Mouse (Mus musculus) limb, embryonic 10.5 days (tissue): ENCODE measurements at regions not wholly inside any gene's neighbourhood (a gene's known extent, or its start where the extent isn't known, plus 50 kb on each side); places are given as distances from the start of the nearest gene placed in this dataset.

Experiments
- DNase-seq: peaks from one replicate; pipeline ENCODE4 v3.0.0-alpha.2; 2017; ENCODE audit warnings: low spot score
- H3K27ac ChIP-seq: fragments of 300-500 bp; sonication (generic); 2 replicates; pipeline ENCODE4 v1.5.1; 2016; ENCODE audit warnings: mild to moderate bottlenecking
- H3K27me3 ChIP-seq: fragments of 300-500 bp; sonication (generic); 2 replicates; pipeline ENCODE4 v1.6.1; 2016; ENCODE audit warnings: low read depth, mild to moderate bottlenecking; ENCODE audit not compliant: poor library complexity, severe bottlenecking
- H3K36me3 ChIP-seq: fragments of 300-500 bp; sonication (generic); 2 replicates; pipeline ENCODE4 v1.6.1; 2016; ENCODE audit warnings: mild to moderate bottlenecking, moderate library complexity
- H3K4me1 ChIP-seq: fragments of 300-500 bp; sonication (generic); 2 replicates; pipeline ENCODE4 v1.6.1; 2016
- H3K4me3 ChIP-seq: fragments of 300-500 bp; sonication (generic); 2 replicates; pipeline ENCODE4 v1.5.1; 2016; ENCODE audit warnings: mild to moderate bottlenecking, moderate library complexity
- H3K9me3 ChIP-seq: fragments of 300-500 bp; sonication (generic); replicated peaks from 2 replicates; pipeline ENCODE4 v1.6.1; 2016; ENCODE audit warnings: mild to moderate bottlenecking
- WGBS: fragments of 180-500 bp; shearing (Covaris S2); methylation state at CpG from one replicate; pipeline ENCODE4 v1.1.7; 2016; 5-methylcytosine and 5-hydroxymethylcytosine counted together

- no peaks in the 10 kb centered on the region for H3K9me3 ChIP-seq
- H3K27ac ChIP-seq = no peak overlapping the region
- no peak for DNase-seq
- no peaks in the 10 kb centered on the region for H3K36me3 ChIP-seq
- no peaks in the 10 kb centered on the region for H3K27me3 ChIP-seq
- H3K4me3 ChIP-seq = no peak overlapping the region
- H3K4me1 ChIP-seq = no peaks in the 10 kb centered on the region
- WGBS = 83% methylated on average over 6 of the region's 6 CpGs
Measured at GRCm38 (mm10) chr12:92186448-92187132, 337.6 kb upstream of the Sel1l start.

GRCm38 (mm10) chr12:92179292-92179691 lies 330.3 kb upstream of the Sel1l start:
- Histone ChIP-seq H3K4me1 (no peaks in the 10 kb centered on the region), H3K9me3 (no peaks in the 10 kb centered on the region), H3K36me3 (no peaks in the 10 kb centered on the region), H3K27me3 (no peaks in the 10 kb centered on the region), H3K4me3 (no peak overlapping the region), H3K27ac (no peak overlapping the region)
- WGBS = 73% methylated on average over 5 of the region's 5 CpGs
- no peak for DNase-seq

GRCm38 (mm10) chr12:92156726-92157125 lies 307.8 kb upstream of the Sel1l start:
- H3K27me3 ChIP-seq = no peaks in the 10 kb centered on the region
- H3K27ac ChIP-seq = no peak overlapping the region
- H3K4me3 ChIP-seq = no peak overlapping the region
- no peaks in the 10 kb centered on the region for H3K9me3 ChIP-seq
- DNase-seq = no peak
- no peaks in the 10 kb centered on the region for H3K36me3 ChIP-seq
- no peaks in the 10 kb centered on the region for H3K4me1 ChIP-seq

DNA sequence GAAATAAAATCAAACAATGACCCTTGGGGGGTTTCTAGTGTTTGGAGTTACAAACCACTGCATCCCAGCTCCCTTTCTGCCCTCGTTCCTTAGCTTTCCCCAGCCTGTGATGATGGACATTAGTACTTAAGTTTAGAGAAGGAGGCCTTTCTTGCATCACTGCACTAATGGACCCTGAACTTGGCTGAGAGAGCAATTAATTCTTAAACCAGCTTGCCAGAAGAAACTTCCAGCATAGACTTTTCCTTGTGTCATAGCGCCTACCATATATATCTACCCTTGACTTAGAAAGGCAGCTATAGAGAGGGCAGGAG lies 303.9 kb upstream of the Sel1l start:
- no peak overlapping the region for H3K27ac ChIP-seq
- no peaks in the 10 kb centered on the region for H3K9me3 ChIP-seq
- no peak for DNase-seq
- 90% methylated on average over 2 of the region's 2 CpGs for WGBS
- no peaks in the 10 kb centered on the region for H3K4me1 ChIP-seq
- H3K36me3 ChIP-seq = no peaks in the 10 kb centered on the region
- H3K27me3 ChIP-seq = no peaks in the 10 kb centered on the region
- H3K4me3 ChIP-seq = no peak overlapping the region

DNA sequence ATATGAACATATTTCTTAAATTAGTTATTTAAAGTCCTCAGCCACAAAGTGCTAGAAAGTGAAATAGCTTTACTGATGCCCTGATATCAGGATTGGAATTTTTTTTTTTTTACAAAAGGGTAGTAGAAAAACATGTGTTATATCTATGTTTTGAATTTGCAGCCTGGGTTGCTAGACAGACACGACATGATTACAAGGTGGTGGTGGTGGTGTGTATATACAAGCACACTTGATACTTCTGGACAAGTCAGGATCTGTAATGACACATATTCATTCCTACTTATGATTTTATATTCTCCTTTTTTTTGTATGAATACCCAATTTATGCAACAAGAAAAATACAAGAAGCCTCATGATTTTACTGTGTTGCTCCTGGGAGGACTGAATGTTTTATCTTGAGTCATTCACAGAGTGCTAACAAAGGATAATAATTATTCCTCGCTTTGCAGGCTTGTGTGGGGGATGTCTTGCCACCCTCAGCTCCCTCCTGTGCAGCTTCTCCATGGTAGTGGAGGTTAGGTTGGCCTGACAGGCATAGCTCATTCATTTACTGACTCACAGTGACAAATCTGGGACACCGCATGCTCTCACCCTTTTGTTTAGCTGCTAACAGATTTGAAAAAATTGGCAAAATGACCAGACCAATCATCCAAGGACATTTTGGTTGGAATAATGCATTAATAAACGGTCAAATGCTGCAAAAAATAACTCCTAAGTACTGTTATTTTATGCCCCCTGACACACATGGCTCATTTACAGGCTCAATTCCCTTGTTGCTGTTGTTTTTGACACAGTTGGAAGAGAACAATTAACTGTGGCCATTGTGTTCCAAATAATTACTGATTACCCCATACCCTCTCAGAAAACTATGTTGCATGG lies 303.3 kb upstream of the Sel1l start:
- no peak overlapping the region for H3K4me3 ChIP-seq
- no peaks in the 10 kb centered on the region for H3K4me1 ChIP-seq
- H3K27ac ChIP-seq = no peak overlapping the region
- 76% methylated on average over 4 of the region's 4 CpGs for WGBS
- DNase-seq = no peak
- no peaks in the 10 kb centered on the region for H3K9me3 ChIP-seq
- no peaks in the 10 kb centered on the region for H3K27me3 ChIP-seq
- H3K36me3 ChIP-seq = no peaks in the 10 kb centered on the region

GRCm38 (mm10) chr12:92137539-92137938 lies 288.6 kb upstream of the Sel1l start:
- Histone ChIP-seq H3K36me3 (no peaks in the 10 kb centered on the region), H3K4me3 (no peak overlapping the region), H3K4me1 (no peaks in the 10 kb centered on the region), H3K27me3 (no peaks in the 10 kb centered on the region), H3K27ac (no peak overlapping the region), H3K9me3 (no peaks in the 10 kb centered on the region)
- 83% methylated on average over 4 of the region's 4 CpGs for WGBS
- no peak for DNase-seq

DNA sequence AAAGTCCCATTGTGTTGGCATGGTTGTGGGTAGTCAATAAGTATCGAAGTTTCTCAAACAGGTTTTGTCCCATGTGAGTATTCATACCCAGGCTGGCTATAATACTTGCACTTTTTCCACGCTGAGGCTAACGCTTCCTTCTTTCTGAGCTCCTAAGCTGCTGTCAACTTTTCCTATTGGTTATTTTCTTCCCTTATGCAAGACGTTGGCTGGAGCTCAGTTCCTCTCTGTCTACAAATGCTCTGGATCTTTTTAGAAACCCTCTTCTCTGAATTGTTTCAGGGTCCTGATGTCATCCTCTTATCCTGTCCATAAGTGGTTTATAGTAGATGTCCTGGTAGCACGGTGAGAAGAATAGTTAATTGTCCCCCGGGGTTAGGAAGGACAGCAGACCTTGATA lies 278.7 kb upstream of the Sel1l start:
- 91% methylated on average over 6 of the region's 6 CpGs for WGBS
- no peaks in the 10 kb centered on the region for H3K27me3 ChIP-seq
- no peaks in the 10 kb centered on the region for H3K9me3 ChIP-seq
- no peak for DNase-seq
- no peak overlapping the region for H3K4me3 ChIP-seq
- H3K36me3 ChIP-seq = no peaks in the 10 kb centered on the region
- no peak overlapping the region for H3K27ac ChIP-seq
- no peaks in the 10 kb centered on the region for H3K4me1 ChIP-seq

DNA sequence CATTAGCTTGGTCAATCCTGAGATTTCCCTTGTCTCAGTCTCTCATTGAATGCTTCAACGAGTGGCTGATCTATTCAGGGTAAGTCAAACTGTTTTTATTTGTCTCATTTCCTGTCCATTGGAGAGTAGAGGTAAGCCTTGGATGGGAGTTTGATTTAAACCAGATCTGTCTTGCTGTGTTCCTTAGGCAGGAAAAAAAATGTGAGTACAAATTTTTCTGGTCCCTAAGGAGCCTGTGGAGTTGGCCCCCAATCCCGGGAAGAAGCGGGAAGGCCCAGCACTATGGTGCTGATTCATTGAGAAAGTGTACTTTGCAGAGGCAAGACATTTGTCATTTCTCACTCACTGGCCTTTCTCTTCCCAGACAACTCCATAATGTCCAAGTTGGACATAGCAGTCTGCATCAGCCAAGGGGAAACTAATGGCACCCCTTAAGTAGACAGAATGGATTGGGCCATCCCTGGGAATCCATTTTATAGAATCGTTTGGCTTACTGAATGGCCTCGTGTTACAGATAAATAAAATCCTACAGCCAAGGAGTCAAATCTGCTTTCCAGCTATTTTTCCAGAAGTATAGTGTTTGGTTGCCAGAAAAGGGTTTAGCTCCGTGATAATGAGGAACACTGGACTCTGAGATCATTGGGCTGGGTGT lies 271.3 kb upstream of the Sel1l start:
- no peaks in the 10 kb centered on the region for H3K9me3 ChIP-seq
- 75% methylated on average over 6 of the region's 6 CpGs for WGBS
- H3K27ac ChIP-seq = no peak overlapping the region
- DNase-seq = no peak
- H3K4me1 ChIP-seq = peaks cover 6% of the 10 kb centered on the region; the same call in 1 of the 2 replicates
- no peaks in the 10 kb centered on the region for H3K36me3 ChIP-seq
- no peaks in the 10 kb centered on the region for H3K27me3 ChIP-seq
- no peak overlapping the region for H3K4me3 ChIP-seq

DNA sequence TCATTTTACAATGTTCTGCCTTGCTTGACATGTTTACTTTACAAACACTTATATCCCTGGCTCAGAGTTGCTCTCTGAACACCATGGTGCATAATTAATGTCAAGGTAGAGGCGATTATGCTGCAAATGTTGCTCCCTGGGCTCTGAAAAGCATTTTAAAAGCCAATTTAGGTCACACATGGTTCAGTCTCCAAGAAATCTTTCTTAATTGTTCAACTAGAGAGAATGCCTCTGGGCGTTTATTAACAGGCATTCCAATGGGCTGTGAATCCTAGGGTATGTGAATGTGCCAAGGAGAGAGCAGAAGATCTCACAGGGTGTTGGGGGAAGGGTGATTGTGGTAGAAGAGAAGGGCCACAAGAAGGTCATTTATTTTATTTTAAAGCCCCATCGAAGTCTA lies 260.7 kb upstream of the Sel1l start:
- 71% methylated on average over 3 of the region's 3 CpGs for WGBS
- Histone ChIP-seq H3K27me3 (no peaks in the 10 kb centered on the region), H3K9me3 (no peaks in the 10 kb centered on the region), H3K27ac (no peak overlapping the region), H3K4me3 (no peak overlapping the region), H3K4me1 (0 out of 2 replicates have a peak, but pooled peaks cover 3% of the 10 kb centered on the region), H3K36me3 (no peaks in the 10 kb centered on the region)
- no peak for DNase-seq

GRCm38 (mm10) chr12:92100080-92100479 lies 251.1 kb upstream of the Sel1l start:
- Histone ChIP-seq H3K27me3 (no peaks in the 10 kb centered on the region), H3K9me3 (no peaks in the 10 kb centered on the region), H3K27ac (no peak overlapping the region), H3K4me3 (no peak overlapping the region), H3K4me1 (no peaks in the 10 kb centered on the region), H3K36me3 (no peaks in the 10 kb centered on the region)
- DNase-seq = no peak
- 83% methylated on average over 4 of the region's 4 CpGs for whole genome bisulfite sequencing

GRCm38 (mm10) chr12:92092794-92093365 lies 243.9 kb upstream of the Sel1l start:
- H3K27me3 ChIP-seq = no peaks in the 10 kb centered on the region
- no peak for DNase-seq
- H3K4me1 ChIP-seq = no peaks in the 10 kb centered on the region
- H3K27ac ChIP-seq = no peak overlapping the region
- 87% methylated on average over 10 of the region's 10 CpGs for WGBS
- no peak overlapping the region for H3K4me3 ChIP-seq
- no peaks in the 10 kb centered on the region for H3K36me3 ChIP-seq
- H3K9me3 ChIP-seq = no peaks in the 10 kb centered on the region

GRCm38 (mm10) chr12:92073209-92073608 lies 224.3 kb upstream of the Sel1l start:
- 87% methylated on average over 10 of the region's 10 CpGs for WGBS
- no peaks in the 10 kb centered on the region for H3K4me1 ChIP-seq
- H3K27ac ChIP-seq = no peak overlapping the region
- no peaks in the 10 kb centered on the region for H3K27me3 ChIP-seq
- no peak overlapping the region for H3K4me3 ChIP-seq
- H3K9me3 ChIP-seq = no peaks in the 10 kb centered on the region
- no peaks in the 10 kb centered on the region for H3K36me3 ChIP-seq
- DNase-seq = no peak

DNA sequence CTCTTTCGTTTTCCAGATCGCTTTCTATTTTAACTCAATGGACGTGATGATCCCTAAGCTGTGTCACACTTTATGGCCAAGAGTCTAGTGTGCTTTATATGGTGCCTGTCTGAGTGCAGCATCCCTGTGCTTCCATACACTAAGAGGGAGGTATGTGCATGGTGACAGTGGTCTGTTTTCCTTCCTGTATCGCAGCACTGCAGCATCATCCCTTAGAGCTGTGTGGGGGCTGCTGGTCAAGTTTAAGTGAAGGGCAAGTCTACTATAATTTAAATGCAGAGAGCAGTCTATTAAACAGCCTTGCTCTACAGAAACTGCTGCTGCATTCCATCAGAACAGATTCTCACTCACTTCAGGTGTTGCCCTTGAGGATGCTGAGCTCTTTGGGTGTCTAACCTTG lies 213.8 kb upstream of the Sel1l start:
- Histone ChIP-seq H3K36me3 (no peaks in the 10 kb centered on the region), H3K27me3 (no peaks in the 10 kb centered on the region), H3K27ac (no peak overlapping the region), H3K4me1 (no peaks in the 10 kb centered on the region), H3K4me3 (no peak overlapping the region), H3K9me3 (no peaks in the 10 kb centered on the region)
- DNase-seq = no peak
- 84% methylated on average over 4 of the region's 4 CpGs for WGBS
